Comparison of ENCODE assay signal across 26 mouse cellular contexts in the genomic region with DNA sequence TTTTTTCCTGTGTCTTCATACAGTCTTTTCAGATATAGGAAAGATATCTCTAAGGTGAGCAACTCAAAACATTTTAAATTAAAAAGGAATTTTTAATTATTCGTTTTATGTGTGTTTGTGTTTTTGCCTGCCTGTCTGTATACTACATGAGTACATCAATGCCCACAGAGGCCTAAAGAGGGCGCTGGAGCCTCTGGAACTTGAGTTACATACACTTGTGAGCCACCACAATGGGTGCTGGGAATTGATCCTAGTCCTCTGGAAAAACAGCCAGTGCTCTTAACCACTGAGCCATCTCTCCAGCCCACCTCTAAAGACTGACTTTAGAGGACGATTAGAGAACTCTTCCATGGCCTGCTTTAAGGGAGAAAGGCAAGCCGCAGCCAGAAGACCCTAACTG.
"Had no signal": no experiment of that assay in that cellular context is flagged by ENCODE, and none has a peak within 500 bp of the region (broad histone marks: within the 10 kb centered on the region; RNA-seq: fewer than 3 reads in every experiment).

No protein-coding gene starts in this region.

- H3K4me3 ChIP-seq: gastrocnemius, adult 2 months; heart, embryonic 10.5 days; heart, embryonic 12.5 days; hindbrain, embryonic 10.5 days; hindbrain, embryonic 12.5 days; intestine, embryonic 15.5 days; left cerebral cortex, adult 2 months; limb, embryonic 10.5 days; limb, embryonic 12.5 days; liver, embryonic 12.5 days had no signal

- DNase-seq: gastrocnemius, adult 2 months; gastrocnemius, postnatal 10 days; gastrocnemius, postnatal 25 days; heart, adult 18-20 months; heart, postnatal 10 days; heart, postnatal 4 days; kidney, adult 18-20 months; kidney, postnatal 10 days; kidney, postnatal 25 days; kidney, postnatal 4 days; layer of hippocampus, adult 9-11 months; liver had no signal

- ATAC-seq: hindbrain, embryonic 16.5 days; inflammation-experienced regulatory T-cells, adult 6 months; intestine, embryonic 15.5 days; intestine, postnatal 0 days; liver, embryonic 12.5 days had no signal

- H3K27me3 ChIP-seq: heart, embryonic 12.5 days; hindbrain, embryonic 12.5 days; intestine, embryonic 15.5 days; limb, embryonic 12.5 days; liver, embryonic 12.5 days had no signal

- H3K9me3 ChIP-seq: heart, embryonic 10.5 days; hindbrain, embryonic 12.5 days; intestine, embryonic 15.5 days; limb, embryonic 10.5 days; limb, embryonic 12.5 days; liver, embryonic 12.5 days had no signal

- H3K4me2 ChIP-seq: heart, embryonic 12.5 days; hindbrain, embryonic 12.5 days; hindbrain, embryonic 14.5 days; intestine, embryonic 15.5 days; limb, embryonic 12.5 days; liver, embryonic 12.5 days had no signal

- H3K9ac ChIP-seq: heart, embryonic 12.5 days; hindbrain, embryonic 12.5 days; hindbrain, embryonic 14.5 days; intestine, embryonic 15.5 days; limb, embryonic 12.5 days; liver, embryonic 12.5 days; liver, embryonic 14.5 days had no signal

- H3K4me1 ChIP-seq: hindbrain, embryonic 12.5 days; intestine, embryonic 15.5 days had no signal

- H3K27ac ChIP-seq: gastrocnemius, adult 2 months; heart, embryonic 10.5 days; hindbrain, embryonic 10.5 days; hindbrain, embryonic 12.5 days; hindbrain, embryonic 14.5 days; intestine, embryonic 15.5 days; left cerebral cortex, adult 2 months; limb, embryonic 10.5 days; limb, embryonic 12.5 days; liver, embryonic 12.5 days; liver, embryonic 14.5 days had no signal

- H3K36me3 ChIP-seq: heart, embryonic 10.5 days; heart, embryonic 12.5 days; hindbrain, embryonic 10.5 days; hindbrain, embryonic 12.5 days; intestine, embryonic 15.5 days; limb, embryonic 10.5 days; limb, embryonic 12.5 days; liver, embryonic 12.5 days had no signal
